Mouse (Mus musculus) forebrain, postnatal 0 days (tissue): ENCODE measurements around the gene Fbxl14. TPM values are rescaled to one million over a fixed set of nuclear protein-coding genes. Genes with fewer than 3 reads are reported as not detected.
A peak's percentile ranks its signal among the peaks of the same experiment; 100 is the strongest.

ENCODE experiments used
- ATAC-seq: fragments of 200-750 bp; cut with Nextera tagmentation; 2 replicates; pipeline ENCODE4 v1.8.0; 2017; ENCODE audit warnings: mild to moderate bottlenecking, moderate library complexity
- DNase-seq: peaks from one replicate; pipeline ENCODE4 v3.0.0-alpha.2; 2015
- H3K27ac ChIP-seq: fragments of 300-500 bp; sonication (generic); 2 replicates; pipeline ENCODE4 v1.5.1; 2014; ENCODE audit warnings: low read depth, mild to moderate bottlenecking, antibody characterized with exemption, low read length, moderate library complexity, mixed read lengths
- H3K27me3 ChIP-seq: fragments of 300-500 bp; sonication (generic); 2 replicates; pipeline ENCODE4 v1.6.1; 2014; ENCODE audit warnings: mild to moderate bottlenecking, low read length, mixed read lengths; ENCODE audit not compliant: insufficient read depth
- H3K36me3 ChIP-seq: fragments of 300-500 bp; sonication (generic); 2 replicates; pipeline ENCODE4 v1.6.1; 2014; ENCODE audit warnings: mild to moderate bottlenecking, moderate library complexity; ENCODE audit not compliant: insufficient read depth
- H3K4me1 ChIP-seq: fragments of 300-500 bp; sonication (generic); 2 replicates; pipeline ENCODE4 v1.6.1; 2014; ENCODE audit warnings: antibody characterized with exemption; ENCODE audit not compliant: insufficient read depth
- H3K4me2 ChIP-seq: fragments of 300-500 bp; sonication (generic); 2 replicates; pipeline ENCODE4 v1.6.1; 2014; ENCODE audit warnings: low read depth, mild to moderate bottlenecking, moderate library complexity
- H3K4me3 ChIP-seq: fragments of 300-500 bp; sonication (generic); 2 replicates; pipeline ENCODE4 v1.5.1; 2014; ENCODE audit warnings: low read depth, low read length, mixed read lengths
- H3K9ac ChIP-seq: fragments of 300-500 bp; sonication (generic); 2 replicates; pipeline ENCODE4 v1.6.1; 2014; ENCODE audit warnings: mild to moderate bottlenecking
- H3K9me3 ChIP-seq: fragments of 300-500 bp; sonication (generic); 2 replicates; pipeline ENCODE4 v1.6.1; 2016; ENCODE audit warnings: low read length
- CTCF ChIP-seq: sonication (generic); IDR thresholded peaks from 2 replicates; pipeline ENCODE4 v1.5.1; 2016; ENCODE audit warnings: antibody characterized with exemption, control low read depth, low read depth
- WGBS: fragments of 180-500 bp; shearing (Covaris S2); extraction: QIAGEN DNeasy Blood & Tissue Kit; methylation state at CpG from one replicate; pipeline ENCODE4 v1.1.7; 2014; 5-methylcytosine and 5-hydroxymethylcytosine counted together
- polyA plus RNA-seq: library from polyadenylated mRNA; unstranded; fragments of >200 nt; fragmentation: Nextera tagmentation; extraction: Ambion mirVana; gene quantifications from 2 replicates; pipeline ENCODE4 v1.2.1, GENCODE M21; 2015
- total RNA-seq: library from RNA; depleted of rRNA; stranded (reverse); fragments of >200 nt; gene quantifications from 2 replicates; pipeline ENCODE4 v1.2.3, GENCODE M21; 2014

Gene Fbxl14
- total and polyA plus RNA-seq, 2 experiments from 2014 or later = 1.9 to 54.5 TPM

- Histone ChIP-seq H3K9me3 (no peaks in the 10 kb centered on the region), H3K4me1 (peaks cover 13% of the 10 kb centered on the region; the same call in 1 of the 2 replicates), H3K36me3 (peaks cover 8% of the 10 kb centered on the region), H3K9ac (no peak overlapping the region), H3K4me2 (no peak overlapping the region), H3K27me3 (no peaks in the 10 kb centered on the region), H3K4me3 (no peak overlapping the region), H3K27ac (no peak overlapping the region)
- WGBS = 80% methylated on average over 12 of the region's 12 CpGs
- no peak for ATAC-seq
- no peak for TF ChIP-seq CTCF
- DNase-seq = no peak
These were observed 7.1 kb downstream of the Fbxl14 start for GRCm38 (mm10) chr6:119486381-119487084.

GRCm38 (mm10) chr6:119487085-119487458 is 7.6 kb downstream of the Fbxl14 start:
- Histone ChIP-seq H3K9ac (no peak overlapping the region), H3K9me3 (no peaks in the 10 kb centered on the region), H3K4me3 (no peak overlapping the region), H3K4me1 (peaks cover 13% of the 10 kb centered on the region; the same call in 1 of the 2 replicates), H3K27ac (no peak overlapping the region), H3K36me3 (peaks cover 8% of the 10 kb centered on the region), H3K4me2 (no peak overlapping the region), H3K27me3 (no peaks in the 10 kb centered on the region)
- TF ChIP-seq CTCF = no peak
- WGBS = 89% methylated on average over 7 of the region's 7 CpGs
- ATAC-seq (no peak), DNase-seq (no peak)

- WGBS = 88% methylated on average over 9 of the region's 9 CpGs
- no peak overlapping the region for H3K27ac ChIP-seq
- no peak overlapping the region for H3K4me2 ChIP-seq
- no peak overlapping the region for H3K4me3 ChIP-seq
- H3K9ac ChIP-seq = no peak overlapping the region
- ATAC-seq (no peak), DNase-seq (no peak)
- no peaks in the 10 kb centered on the region for H3K27me3 ChIP-seq
- peaks cover 8% of the 10 kb centered on the region for H3K36me3 ChIP-seq
- H3K4me1 ChIP-seq = peaks cover 13% of the 10 kb centered on the region; the same call in 1 of the 2 replicates
- TF ChIP-seq CTCF = no peak
- H3K9me3 ChIP-seq = no peaks in the 10 kb centered on the region
These were observed 8.2 kb downstream of the Fbxl14 start for GRCm38 (mm10) chr6:119487619-119488018.

- TF ChIP-seq CTCF = peak; percentile 87
- H3K9ac ChIP-seq = no peak overlapping the region
- H3K27ac ChIP-seq = no peak overlapping the region
- peak overlapping the region; percentile 15; the same call in 1 of the 2 replicates for H3K4me2 ChIP-seq
- 5% methylated on average over 5 of the region's 5 CpGs for WGBS
- peak; percentile 76 for ATAC-seq
- no peaks in the 10 kb centered on the region for H3K9me3 ChIP-seq
- H3K4me1 ChIP-seq = peaks cover 13% of the 10 kb centered on the region; the same call in 1 of the 2 replicates
- H3K27me3 ChIP-seq = no peaks in the 10 kb centered on the region
- H3K36me3 ChIP-seq = peaks cover under 1% of the 10 kb centered on the region; the same call in 1 of the 2 replicates
- DNase-seq = peak; percentile 93
- no peak overlapping the region for H3K4me3 ChIP-seq
These were observed 10.3 kb downstream of the Fbxl14 start for GRCm38 (mm10) chr6:119489765-119490164.

GRCm38 (mm10) chr6:119490549-119490948 is 11.1 kb downstream of the Fbxl14 start:
- H3K27me3 ChIP-seq = no peaks in the 10 kb centered on the region
- peak overlapping the region; percentile 30 for H3K4me2 ChIP-seq
- H3K4me3 ChIP-seq = no peak overlapping the region
- no peaks in the 10 kb centered on the region for H3K9me3 ChIP-seq
- no peak overlapping the region for H3K27ac ChIP-seq
- DNase-seq (no peak), ATAC-seq (no peak)
- H3K36me3 ChIP-seq = no peaks in the 10 kb centered on the region
- no peak for TF ChIP-seq CTCF
- no peak overlapping the region for H3K9ac ChIP-seq
- H3K4me1 ChIP-seq = peaks cover 13% of the 10 kb centered on the region; the same call in 1 of the 2 replicates
- 1% methylated on average over 11 of the region's 11 CpGs for WGBS

- Histone ChIP-seq H3K9ac (no peak overlapping the region), H3K4me1 (peaks cover 13% of the 10 kb centered on the region; the same call in 1 of the 2 replicates), H3K9me3 (no peaks in the 10 kb centered on the region), H3K4me2 (peak overlapping the region; percentile 30), H3K27me3 (no peaks in the 10 kb centered on the region), H3K4me3 (no peak overlapping the region), H3K27ac (no peak overlapping the region), H3K36me3 (no peaks in the 10 kb centered on the region)
- DNase-seq (no peak), ATAC-seq (no peak)
- no peak for TF ChIP-seq CTCF
- WGBS = 22% methylated on average over 11 of the region's 11 CpGs
These were observed 11.5 kb downstream of the Fbxl14 start for GRCm38 (mm10) chr6:119491006-119491405.

GRCm38 (mm10) chr6:119491997-119492629 is 12.6 kb downstream of the Fbxl14 start:
- no peak overlapping the region for H3K27ac ChIP-seq
- H3K9me3 ChIP-seq = no peaks in the 10 kb centered on the region
- H3K36me3 ChIP-seq = no peaks in the 10 kb centered on the region
- no peak for ATAC-seq
- WGBS = 38% methylated on average over 9 of the region's 9 CpGs
- no peak overlapping the region for H3K4me2 ChIP-seq
- peaks cover 13% of the 10 kb centered on the region; the same call in 1 of the 2 replicates for H3K4me1 ChIP-seq
- no peak overlapping the region for H3K4me3 ChIP-seq
- no peak for DNase-seq
- TF ChIP-seq CTCF = no peak
- H3K9ac ChIP-seq = no peak overlapping the region
- H3K27me3 ChIP-seq = no peaks in the 10 kb centered on the region
